Mouse (Mus musculus) urinary bladder, postnatal 25 days (tissue): ENCODE data around the gene Dazap1.
"Not testable (repeated sequence)": the region's sequence is repeated elsewhere in the genome, so short reads cannot be mapped to it uniquely, and the experiment has no call there.

Experiments used
- DNase-seq: peaks from one replicate; pipeline ENCODE4 v3.0.0; 2022; ENCODE audit warnings: low spot score

Dazap1 gene

DNA sequence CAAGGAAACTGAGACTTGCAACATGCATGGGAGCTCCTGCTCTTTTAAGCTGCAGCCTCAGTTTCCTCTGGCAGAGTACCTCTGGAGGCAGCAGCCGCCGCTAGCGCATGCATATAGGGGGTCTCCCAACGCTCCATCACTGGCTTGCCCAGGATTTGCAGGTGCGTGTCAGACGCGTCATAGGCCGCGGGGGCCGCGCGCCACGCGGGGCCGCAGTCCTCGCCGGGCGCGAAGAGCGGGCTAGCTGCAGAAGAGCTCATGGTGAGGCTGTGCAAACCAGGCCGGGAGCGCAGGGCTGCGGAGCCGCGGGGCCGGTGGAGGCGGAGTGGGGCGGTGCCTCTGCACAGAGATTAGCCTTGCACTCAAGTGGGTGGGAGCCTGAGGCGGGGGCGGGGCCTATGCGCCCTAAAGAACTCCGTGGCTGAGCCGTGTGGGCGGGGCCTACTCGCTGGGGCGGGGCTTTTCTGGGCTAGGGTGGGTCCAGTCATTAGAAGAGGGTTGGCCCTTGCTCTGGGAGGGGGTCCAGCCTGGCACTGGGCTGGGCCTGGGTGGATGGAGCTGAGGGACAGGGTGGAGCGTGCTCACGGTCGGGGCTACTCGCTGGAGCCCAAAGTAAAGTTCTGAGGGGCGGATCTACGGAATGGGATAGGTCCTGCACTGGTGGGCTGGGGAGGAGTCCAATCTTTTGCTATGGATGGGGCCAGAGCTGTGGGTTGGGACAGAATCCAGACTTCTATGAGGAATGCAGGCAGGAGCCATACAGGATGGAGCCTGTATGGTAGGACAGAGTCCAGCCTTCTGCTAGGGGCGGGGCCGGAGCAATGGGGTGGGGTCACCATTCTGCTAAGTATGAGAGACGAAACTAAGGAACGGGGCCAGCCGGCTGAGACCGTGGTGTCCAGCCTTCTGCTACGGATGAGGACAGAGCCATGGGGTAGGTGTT is at the start of gene Dazap1, which contains the start of gene Gamt:
Gene Dazap1 (plus strand): TSS at position 845 of the 943 bp plus-strand sequence.
Gene Gamt (minus strand): TSS at position 371 of the 943 bp plus-strand sequence.
- DNase-seq = peak; percentile 98

DNA sequence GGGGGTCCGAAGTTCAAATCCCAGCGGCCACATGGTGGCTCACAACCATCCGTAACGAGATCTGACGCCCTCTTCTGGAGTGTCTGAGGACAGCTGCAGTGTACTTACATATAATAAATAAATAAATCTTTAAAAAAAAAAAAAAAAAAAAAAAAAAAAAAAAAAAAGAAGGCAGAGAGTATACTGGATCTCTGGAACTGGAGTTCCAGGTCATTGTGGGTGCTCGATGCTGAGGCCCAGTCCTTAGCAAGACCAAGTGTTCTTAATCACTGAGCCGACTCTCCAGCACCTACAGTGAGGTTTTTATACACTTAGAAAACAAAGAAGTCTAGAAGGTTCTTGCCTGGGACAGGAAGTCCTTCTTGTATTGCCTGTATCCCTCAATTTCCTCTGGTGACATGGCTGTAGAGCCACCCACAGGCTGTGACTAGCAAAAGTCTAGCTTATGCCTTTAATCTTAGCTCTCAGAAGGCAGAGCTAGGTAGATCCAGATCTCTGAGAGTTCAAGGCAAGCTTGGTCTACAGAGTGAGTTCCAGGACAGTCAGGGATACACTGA is 49.7 kb upstream of the Dazap1 start:
- not testable (repeated sequence) for DNase-seq

DNA sequence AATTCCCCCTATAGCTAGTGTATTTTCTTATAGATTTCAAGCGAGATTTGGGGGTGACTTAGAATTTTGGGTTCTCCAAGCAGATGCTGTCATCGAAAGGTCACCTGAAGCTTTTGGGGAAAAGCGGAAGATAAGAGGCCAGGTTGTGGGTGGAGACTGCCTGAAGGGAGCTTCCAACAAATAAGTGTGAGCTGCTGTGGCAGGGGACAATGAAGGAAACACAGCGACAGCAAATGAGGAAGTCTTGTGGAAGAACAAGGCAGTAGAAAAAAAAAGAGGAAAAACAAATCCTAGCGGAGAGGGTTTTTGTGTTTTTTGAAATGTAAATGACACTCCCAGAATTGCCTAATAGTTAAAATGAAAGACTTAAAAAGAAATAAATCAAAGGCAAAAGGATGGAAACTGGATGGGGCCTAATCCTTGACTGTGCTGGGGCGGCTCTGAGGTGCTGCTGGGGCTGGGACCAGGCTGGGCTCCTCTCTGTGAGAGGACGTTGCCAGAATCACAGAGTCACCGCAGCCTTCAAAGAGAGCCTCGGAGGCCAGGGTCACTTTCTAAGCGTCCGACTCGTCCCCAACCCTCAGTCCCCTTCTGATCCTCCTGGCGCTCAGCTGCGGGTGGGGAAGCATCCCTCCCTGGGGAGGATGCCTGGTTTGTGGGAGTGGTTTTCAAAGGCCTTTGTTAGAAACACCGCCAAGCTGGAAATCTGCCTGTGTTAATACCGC is 46.1 kb upstream of the Dazap1 start:
- no peak for DNase-seq

DNA sequence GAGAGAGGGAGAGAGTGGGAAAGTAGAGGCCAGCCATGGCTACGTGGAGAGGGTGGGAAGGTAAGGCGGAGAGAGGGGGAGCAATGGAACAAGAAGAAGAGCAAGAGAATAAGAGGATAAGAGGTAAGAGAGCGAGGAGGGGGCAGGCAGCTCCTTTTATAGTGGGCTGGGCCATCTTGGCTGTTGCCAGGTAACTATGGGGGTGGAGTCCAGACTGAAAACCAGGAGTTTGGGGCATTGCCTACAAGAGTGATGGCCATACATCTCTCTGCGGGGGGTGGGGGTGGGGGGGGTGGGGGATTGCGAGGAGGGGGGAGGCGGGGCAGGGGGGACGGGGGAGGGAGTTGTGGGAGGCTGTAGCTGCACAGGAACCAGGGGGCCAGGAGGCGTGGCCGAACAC is 40.6 kb upstream of the Dazap1 start:
- no peak for DNase-seq

DNA sequence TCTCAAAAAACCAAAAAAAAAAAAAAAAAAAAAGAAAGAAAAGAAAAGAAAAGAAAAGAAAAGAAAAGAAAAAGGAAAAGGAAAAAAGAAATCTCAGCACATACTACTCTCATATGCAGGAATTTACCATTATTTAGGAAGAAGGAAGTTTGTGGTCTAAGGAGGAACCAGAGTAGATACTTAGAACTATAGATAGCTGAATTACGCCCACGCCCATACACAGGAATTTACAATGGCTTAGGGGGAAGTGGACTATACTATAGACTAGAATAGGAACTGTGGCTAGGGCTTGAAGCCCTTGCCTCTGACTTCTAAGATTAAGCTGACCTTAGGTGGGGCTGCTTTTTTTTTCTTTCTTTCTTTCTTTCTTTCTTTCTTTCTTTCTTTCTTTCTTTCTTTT is 38.1 kb upstream of the Dazap1 start:
- not testable (repeated sequence) for DNase-seq

DNA sequence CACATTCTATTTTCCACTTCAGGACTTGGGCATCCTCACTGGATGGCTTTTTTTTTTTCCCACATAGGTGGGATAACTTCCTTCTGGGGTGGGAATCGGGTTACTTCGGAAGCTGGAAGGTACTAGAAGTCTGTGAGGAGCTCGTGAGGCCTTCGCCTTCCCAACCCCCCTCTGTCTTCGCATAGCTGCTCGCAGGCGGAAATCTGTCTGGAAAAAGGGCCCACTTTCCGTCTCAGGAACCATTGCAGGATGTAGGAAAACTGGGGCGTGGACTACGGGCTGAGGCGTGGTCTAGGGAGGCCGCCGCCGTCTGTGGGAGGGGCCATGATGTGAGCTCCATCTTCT is 35.2 kb upstream of the Dazap1 start:
- no peak for DNase-seq

DNA sequence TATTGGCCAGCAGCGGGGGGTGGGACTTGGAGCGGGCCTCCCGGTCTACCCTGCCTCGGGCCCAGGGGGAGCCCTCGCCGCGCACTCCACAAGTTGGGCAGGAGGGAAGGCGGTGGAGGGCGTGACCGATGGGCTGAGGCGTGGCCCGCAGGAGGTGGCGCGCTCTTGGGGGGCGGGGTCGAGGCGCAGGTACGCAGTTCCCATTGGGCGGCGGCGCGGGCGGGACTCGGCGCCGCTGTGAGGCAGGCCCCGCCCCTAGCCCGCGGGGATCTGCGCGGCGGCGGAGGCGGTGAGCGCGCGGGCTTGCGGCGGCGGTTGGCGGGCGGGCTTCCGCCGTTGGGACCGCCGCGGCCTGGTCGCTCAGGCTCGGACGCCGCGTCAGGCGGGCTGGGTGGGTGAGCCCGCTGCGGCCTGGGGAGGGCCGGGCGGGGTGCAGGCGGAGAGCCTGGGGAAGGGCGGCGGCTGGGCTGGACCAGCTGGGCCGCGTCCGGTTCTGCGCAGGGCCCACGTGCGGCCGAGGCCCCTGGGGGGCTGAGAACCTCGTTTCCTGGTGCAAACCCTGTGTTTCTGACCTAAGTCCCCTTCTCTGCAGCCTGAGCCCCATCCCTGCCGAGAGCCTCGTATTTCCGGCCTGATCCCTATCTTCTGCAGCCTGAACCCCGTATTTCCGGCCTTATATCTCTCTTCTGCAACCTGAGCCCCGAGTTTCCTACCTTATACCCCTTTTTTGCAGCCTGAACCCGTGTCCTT is 34.7 kb upstream of the Dazap1 start, which contains the start of gene Mum1:
Gene Mum1 (plus strand): TSS at position 19 of the 750 bp plus-strand sequence.
- DNase-seq = peak; percentile 96

DNA sequence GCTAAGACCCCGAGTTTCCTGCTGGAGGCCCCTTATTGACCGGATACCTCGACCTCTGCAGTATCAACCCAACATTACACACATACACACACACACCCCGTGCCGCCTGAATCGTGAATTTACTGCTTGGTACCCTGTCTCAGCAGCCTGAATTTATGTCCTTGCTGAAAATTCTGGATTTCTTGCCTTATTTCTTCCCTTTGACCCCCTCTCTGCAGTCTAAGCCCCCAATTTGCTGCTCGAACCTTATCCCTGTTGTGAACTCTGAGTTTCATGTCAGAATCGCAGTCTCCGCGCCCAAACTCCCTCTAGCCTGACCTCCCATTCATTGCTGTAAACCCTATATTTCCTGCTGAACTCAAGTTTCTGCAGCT is 34.1 kb upstream of the Dazap1 start:
- no peak for DNase-seq

DNA sequence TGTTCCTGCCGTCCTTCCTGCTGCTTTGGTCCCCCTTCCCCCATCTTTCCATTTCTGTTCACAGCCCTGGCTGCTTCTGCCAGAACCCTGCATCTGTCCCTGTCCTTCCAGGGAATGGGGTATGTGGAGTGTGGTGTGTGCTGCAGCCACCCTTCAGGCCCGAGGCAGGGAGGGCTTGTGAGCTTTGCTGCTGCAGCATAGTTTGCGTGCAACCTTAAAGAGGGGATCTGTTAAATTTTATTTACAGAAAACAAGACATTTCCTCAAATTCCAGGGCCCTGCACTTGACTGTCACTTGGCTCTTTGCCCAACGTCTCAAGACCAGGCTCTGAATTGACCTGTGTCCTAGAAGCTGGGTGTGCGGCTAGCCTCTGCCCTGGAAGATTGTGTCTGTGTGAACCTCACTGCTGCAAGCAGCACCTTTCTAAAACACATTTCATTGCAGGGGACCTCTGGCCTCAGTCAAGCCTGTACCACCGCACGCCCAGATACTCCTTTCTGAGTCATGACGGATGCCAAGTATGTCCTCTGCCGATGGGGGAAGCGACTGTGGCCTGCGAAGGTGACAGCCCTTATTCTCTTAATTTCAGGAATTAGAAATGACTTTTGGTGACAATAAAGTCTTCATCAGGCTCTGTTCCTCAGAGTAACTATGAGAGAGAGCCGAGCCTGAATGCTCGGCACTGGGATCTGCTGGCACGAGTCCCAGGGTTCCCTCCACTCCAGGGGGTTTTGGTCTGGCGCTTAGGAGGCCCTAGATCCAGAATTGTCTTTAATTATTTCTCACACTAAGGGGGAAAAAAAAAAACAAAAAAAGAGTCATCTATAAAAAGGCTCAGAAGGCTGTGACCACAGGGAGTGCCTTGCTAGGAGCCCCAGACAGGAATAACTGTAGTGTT is 33.2 kb upstream of the Dazap1 start:
- no peak for DNase-seq

DNA sequence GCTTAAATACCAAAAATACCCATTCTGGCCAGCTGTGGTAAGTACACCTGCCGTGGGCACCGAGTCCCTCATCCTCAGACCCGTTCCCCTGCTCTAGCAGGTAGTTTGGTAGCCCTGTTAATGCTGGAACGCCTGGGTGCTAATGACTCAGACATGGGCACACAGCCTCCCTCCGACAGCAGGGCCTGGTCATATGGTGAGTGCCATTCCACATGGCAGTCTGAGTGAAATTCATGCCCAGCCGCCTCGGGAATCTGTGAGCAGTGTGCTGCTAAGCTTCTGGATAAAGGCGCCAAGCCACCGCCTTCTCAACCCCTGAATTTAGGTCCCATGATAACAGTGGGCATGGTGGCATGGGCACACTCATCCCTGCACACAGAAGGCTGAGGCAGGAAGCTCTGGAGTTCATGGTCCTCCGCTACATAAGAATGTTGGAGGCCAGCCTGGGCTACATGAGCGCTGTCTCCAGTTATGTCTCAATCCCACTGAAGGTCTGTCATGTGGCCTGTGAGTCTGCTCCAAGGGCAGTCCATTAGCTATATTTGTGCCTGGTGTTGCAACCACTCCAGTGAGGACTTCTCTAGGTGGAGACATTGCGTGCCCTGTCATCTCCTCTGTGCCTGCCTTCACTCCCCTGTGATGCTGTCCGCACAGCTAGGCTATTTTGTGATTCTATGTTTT is 25.0 kb upstream of the Dazap1 start:
- no peak for DNase-seq

DNA sequence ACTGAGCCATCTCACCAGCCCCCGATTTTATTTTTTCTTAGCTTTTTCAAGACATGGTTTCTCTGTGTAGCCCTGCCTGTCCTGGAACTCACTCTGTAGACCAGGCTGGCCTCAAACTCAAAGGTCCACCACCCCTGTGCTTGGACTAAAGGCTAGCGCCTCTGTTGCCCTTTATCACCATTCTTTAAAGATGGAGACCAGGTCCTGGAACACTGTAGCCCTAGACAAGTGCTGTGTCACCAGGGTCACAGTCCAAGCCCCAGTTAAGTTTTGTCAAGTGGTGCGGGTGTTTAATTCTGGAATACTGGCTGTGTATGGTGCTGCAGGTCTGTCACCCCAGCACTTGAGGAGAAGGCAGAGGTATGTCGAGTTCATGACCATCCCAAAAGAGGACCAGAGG is 24.3 kb upstream of the Dazap1 start:
- DNase-seq = no peak

DNA sequence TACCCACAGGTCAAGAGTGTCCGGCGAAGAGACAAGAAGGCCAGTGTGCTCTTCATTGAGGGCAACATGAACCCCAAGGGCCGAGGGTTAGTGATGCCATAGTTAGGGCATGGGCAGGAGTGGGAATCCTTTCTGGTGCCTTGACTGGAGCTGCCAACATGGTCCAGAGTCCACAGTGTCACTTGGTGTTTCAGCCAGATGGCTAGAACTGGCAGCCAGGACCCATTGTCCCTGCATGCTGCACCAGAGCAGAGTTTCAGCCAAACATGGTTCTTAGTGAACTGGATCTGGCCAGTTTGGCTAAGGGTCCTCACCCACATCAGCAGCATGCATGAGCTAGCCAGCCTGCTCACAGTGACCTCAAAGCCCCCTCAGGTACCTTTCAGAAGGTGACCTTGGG is 23.0 kb upstream of the Dazap1 start:
- no peak for DNase-seq

DNA sequence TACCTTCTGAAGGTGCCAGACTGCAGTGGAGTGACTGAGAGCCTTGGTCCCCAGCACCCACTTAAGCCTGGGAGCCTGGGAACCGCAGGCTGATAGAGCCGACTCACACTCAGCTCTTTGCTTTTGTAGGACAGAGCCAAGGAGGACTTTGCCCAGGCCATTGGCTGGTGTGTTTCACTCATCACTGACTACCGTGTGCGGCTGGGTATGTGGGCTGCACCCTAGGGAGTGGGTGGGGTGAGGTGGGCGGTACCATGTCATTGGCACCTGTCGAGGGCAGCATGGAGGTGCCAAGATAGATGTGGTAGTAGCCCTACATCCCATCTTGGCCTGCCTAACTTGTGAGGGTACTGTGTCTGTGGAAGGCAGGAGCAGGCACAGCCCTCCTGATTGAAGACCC is 21.5 kb upstream of the Dazap1 start:
- DNase-seq = no peak

DNA sequence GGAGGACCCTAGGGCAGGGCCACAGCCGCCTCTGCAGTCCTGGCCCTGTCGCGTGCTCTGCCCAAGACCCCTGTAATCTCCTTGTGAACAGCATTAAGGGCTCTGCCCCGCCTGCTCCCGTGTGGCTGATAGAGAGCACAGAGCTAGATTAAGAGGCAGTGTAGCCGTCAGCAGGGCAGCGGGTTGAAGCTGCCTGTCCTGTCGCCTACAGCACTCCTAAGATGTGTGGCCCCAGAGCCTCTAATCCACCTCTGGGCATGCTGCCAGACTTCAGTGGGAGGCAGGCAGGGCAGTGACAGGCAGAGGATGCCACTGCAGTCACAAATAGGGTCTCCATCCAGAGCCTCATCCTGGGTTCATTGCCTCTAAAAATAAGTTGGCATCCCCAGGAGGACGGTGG is 19.2 kb upstream of the Dazap1 start:
- DNase-seq = no peak

DNA sequence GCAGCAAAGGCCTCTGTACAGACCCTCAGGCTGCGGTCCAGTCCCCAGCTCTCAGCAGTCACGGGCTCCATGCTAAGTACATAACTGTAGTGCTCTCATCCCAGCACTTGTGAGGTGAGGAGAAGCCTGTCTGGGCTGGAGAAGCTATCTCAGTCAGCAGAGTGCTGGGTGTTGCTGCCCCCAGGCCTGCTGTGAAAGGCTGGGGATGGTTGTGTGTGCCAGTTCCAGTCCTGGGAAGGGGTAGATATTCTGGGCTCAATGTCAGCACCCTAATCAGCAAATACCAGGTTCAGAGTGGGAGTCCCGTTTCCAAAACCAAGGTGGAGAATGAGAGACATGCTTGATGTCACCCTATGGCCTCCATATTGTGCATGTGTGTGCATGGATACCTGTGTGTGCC is 18.7 kb upstream of the Dazap1 start:
- no peak for DNase-seq

DNA sequence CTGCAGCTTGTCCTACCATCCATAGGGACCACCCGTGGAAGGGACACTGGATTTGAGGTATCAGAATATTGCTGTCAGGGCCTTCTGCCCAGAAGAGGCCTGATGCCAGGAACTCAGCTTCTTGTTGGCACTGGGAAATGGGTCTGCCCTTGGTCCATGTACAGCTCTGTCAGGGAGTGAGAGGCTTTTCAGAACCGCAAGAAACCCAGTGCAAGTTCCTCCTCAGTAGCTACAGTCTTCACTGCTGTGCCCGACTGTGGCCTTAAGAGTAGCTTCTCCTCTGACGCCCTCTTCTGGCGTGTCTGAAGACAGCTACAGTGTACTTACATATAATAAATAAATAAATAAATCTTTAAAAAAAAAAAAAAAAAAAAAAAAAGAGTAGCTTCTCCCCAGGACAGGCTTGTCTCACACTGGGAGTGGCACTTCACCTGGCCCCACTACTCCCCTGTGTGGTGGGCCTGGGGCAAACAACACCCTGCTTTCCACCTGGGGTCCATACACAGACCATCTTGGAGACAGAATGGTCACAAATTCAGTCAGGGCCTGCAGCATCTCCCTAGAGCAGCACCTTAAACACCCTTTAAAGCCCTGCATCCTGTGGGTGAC is 16.4 kb upstream of the Dazap1 start:
- DNase-seq = no peak

DNA sequence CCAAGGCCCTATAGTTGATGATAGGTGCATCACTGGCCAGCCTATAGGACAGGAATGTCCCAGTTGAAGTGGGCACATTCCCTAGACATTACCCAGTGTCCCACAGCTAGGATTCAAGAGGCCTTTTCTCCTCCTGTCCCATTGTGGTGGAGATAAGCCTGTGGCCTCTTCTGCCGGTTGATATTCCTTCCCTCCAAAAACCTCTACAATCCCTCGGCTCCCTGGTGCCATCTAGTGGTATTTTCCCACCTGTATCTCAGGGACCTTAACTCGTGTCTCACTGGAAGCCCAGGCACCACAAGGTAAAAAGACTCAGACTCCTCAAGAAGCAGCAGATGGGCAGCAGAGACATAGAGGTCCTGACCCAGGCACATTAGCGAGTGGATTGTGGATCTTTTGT is 15.7 kb upstream of the Dazap1 start:
- peak; percentile 73 for DNase-seq

DNA sequence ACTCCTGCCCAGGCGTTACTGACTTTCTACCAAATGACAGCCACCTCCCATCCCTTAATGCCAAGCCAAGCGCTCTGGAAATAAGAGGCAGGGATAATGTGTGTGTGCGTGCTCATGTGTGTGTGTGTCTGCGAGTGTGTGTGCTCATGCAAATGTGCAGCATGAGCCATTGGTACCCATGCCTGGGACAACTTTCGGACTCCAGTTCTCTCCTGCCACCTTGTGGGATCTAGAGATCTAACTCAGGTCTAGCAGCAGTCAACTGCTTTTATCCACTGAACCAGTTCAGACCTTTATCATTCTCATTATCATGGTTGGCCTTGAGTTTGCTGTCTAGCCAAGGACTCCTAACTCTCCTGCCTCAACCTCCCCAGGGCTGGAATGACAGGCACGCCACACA is 13.4 kb upstream of the Dazap1 start:
- no peak for DNase-seq

DNA sequence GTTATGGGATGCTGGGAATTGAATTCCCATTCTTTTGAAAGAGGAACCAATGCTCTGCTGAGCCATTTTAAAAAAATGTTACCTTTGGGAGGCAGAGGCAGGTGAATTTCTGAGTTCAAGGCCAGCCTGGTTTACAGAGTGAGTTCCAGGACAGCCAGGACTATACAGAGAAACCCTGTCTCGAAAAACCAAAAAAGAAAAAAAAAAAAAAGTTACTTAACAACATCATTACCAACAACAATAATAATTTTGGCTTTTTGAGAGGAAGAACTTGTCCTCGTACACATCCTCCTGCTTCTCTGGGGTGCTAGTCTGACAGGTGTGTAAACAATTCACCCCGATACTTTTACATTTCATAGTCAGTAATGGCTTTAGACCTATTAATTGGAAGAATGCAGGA is 12.8 kb upstream of the Dazap1 start:
- not testable (repeated sequence) for DNase-seq

DNA sequence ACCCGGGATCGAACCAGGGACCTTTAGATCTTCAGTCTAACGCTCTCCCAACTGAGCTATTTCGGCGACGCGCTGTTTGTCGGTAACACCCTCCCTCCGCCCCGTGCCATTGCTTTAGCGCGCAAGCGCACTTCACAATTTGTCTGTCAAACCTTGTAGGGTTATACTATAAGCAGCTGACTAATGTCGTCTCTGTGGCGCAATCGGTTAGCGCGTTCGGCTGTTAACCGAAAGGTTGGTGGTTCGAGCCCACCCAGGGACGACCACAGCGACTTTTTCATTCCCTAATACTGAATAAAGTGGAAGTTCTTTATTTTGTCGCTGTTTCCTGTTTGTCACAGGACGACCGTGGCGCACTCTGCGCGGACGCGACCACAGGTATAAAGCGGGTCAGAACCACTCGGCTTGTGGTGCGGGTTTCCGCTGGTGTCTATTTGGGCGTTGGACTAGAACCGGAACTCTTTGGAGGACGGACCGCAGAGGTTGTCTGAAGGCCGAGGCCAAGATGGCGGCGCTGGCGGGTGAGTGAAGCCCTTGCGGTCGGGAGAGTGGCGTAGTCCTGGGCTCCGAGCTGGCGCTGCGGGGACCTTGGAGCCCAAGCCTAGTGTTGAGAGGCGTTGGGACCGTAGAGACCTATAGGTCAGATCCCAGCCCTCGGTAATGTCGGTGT is 12.2 kb upstream of the Dazap1 start, which contains the start of gene Ndufs7:
Gene Ndufs7 (plus strand): TSS at position 151 of the 670 bp plus-strand sequence.
- peak; percentile 91 for DNase-seq
